Mouse (Mus musculus) testis, adult 2 months (tissue): ENCODE measurements at regions not wholly inside any gene's neighbourhood (a gene's known extent, or its start where the extent isn't known, plus 50 kb on each side); places are given as distances from the start of the nearest gene placed in this dataset.

Experiments
- CTCF ChIP-seq: fragments of 200-500 bp; IDR thresholded peaks from 2 replicates; pipeline ENCODE4 v1.5.1; 2012; ENCODE audit warnings: low read depth, mild to moderate bottlenecking, inconsistent platforms, low read length, moderate library complexity; ENCODE audit not compliant: control insufficient read depth, insufficient read depth, insufficient replicate concordance
- POLR2A ChIP-seq: fragments of 200-500 bp; IDR thresholded peaks from 2 replicates; pipeline ENCODE4 v1.6.1; 2012; ENCODE audit warnings: low read depth, mild to moderate bottlenecking, inconsistent platforms, low read length, moderate library complexity; ENCODE audit not compliant: control insufficient read depth

GRCm38 (mm10) chr15:59798486-59798885, 217.9 kb downstream of the 4933412E24Rik start:
- TF ChIP-seq CTCF = no peak
- no peak for TF ChIP-seq POLR2A
